Comparison of ENCODE assay signal across 20 mouse cellular contexts in the genomic region with DNA sequence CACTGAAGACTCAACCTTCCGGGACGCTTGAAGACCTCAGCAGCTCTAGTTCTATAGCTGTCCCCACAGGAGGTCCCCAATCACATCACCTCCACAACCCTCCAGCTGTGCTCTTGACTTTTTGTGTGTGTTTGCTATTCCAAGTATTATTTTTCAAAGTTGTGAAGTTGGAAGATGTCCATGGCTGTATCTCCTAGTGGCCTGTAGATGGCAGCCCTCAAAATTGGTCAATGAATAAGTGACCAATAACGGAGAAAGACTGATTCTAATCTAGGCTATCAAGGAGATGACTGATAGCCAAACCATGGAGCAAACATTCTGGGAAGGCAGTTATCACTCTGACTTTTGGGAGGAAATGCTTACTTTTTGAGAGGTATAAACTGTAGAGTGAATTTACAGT.
DNase-seq lines count a peak whose midpoint lies in the region; TF ChIP-seq lines count a peak whose summit lies in the region.
"Had no signal": no experiment of that assay in that cellular context is flagged by ENCODE, and none has a peak within 500 bp of the region (broad histone marks: within the 10 kb centered on the region; RNA-seq: fewer than 3 reads in every experiment).

No protein-coding gene starts in this region.

- intact Hi-C loops in gastrocnemius, adult 2 months (cut with DNase I) = no loop called here
- intact Hi-C loops in left cerebral cortex, adult 2 months (cut with DNase I) = no loop called here

- no peak overlapping the region for H3K27ac ChIP-seq in gastrocnemius, adult 2 months
- H3K27ac ChIP-seq in left cerebral cortex, adult 2 months = no peak overlapping the region
- H3K27ac ChIP-seq: forebrain, embryonic 10.5 days; heart, embryonic 15.5 days; limb, embryonic 12.5 days; lung, embryonic 15.5 days; macrophage had no signal

- TF ChIP-seq CTCF in gastrocnemius, adult 2 months (IDR thresholded peaks at IDR 0.05) = peak; percentile 26
- TF ChIP-seq CTCF in left cerebral cortex, adult 2 months (IDR thresholded peaks at IDR 0.05) = peak; percentile 26

- DNase-seq in gastrocnemius, adult 2 months = no peak
- no peak for DNase-seq in gastrocnemius, adult 8-10 months (ENCODE audit: low spot score in 2 of 2)
- no peak for DNase-seq in left cerebral cortex, adult 2 months (ENCODE audit: extremely low spot score in 1 of 2, low spot score in 2 of 2)
- DNase-seq in left cerebral cortex, adult 11 months (ENCODE audit: low spot score) = no peak
- DNase-seq in retina, embryonic 14.5 days (ENCODE audit: low spot score) = peak; percentile 10
- no peak for DNase-seq in retina, postnatal 1 day
- no peak for DNase-seq in thymus, postnatal 4 days
- DNase-seq: adrenal gland, postnatal 36 days; cerebellum, adult 11-12 months; cerebellum, postnatal 10 days; gastrocnemius, postnatal 36 days; heart, postnatal 4 days; kidney, adult 18-20 months; right cerebral cortex, postnatal 14 days; thymus, postnatal 14 days had no signal

- no peak overlapping the region for H3K4me3 ChIP-seq in gastrocnemius, adult 2 months
- H3K4me3 ChIP-seq in left cerebral cortex, adult 2 months = no peak overlapping the region
- H3K4me3 ChIP-seq: forebrain, embryonic 10.5 days; heart, embryonic 15.5 days; limb, embryonic 12.5 days; lung, embryonic 15.5 days had no signal
